Mouse (Mus musculus): Measurements from ENCODE around the gene Sap25.

DNA sequence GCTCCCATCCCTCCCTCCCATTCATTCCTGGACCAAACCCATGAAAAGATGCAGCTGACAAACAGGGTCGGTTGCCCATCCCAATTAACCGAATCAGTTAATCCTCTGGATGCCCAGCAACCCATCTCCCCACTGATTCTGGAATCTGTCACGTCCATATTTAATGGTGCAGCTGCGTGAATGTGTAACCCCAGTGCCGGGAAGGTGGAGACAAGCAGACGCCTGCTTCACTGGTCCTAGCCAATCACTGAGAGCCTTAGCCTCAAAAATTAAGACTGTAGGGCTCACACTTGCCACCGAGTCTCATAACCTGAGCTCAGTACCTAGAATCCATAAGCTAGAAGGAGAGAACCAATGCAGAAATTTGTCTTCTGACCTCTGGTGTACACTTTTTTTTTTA is 45.2 kb upstream of the Sap25 start:
- TF ChIP-seq GATA1 (IDR thresholded peaks at IDR 0.05; ENCODE audit: borderline replicate concordance, low read length) (no peak), FLI1 (IDR thresholded peaks at IDR 0.05; ENCODE audit: low read length) (no peak)
